Mouse (Mus musculus): ENCODE results near the gene T2. TPM values are rescaled to one million over a fixed set of nuclear protein-coding genes. Genes with fewer than 3 reads are reported as not detected.

Gene T2
- polyA plus RNA-seq, 1 experiment from 2014 or later: 1.0 TPM

- no peak overlapping the region for H3K27ac ChIP-seq (ENCODE audit: poor library complexity, severe bottlenecking)
These were observed 64.9 kb downstream of the T2 start for GRCm38 (mm10) chr17:8420739-8421138.

GRCm38 (mm10) chr17:8421517-8421916 lies 65.7 kb downstream of the T2 start:
- Histone ChIP-seq H3K9ac (no peak overlapping the region), H3K4me3 (no peak overlapping the region), H3K27me3 (replicated peaks) (peaks cover 6% of the 10 kb centered on the region; the same call in 1 of the 2 replicates), H3K36me3 (no peaks in the 10 kb centered on the region), H3K27ac (ENCODE audit: poor library complexity, severe bottlenecking) (no peak overlapping the region), H3K4me1 (replicated peaks) (peaks cover 10% of the 10 kb centered on the region), H3K9me3 (replicated peaks) (no peaks in the 10 kb centered on the region), H3K4me2 (no peak overlapping the region)
- no peak for ATAC-seq (ENCODE audit: insufficient number of reproducible peaks, low FRiP score)
- 24% methylated on average over 5 of the region's 5 CpGs for WGBS

More at GRCm38 (mm10) chr17:8420739-8421138, 64.9 kb downstream of the T2 start:
- no peak overlapping the region for H3K4me2 ChIP-seq
- 67% methylated on average over 1 of the region's 1 CpGs for WGBS
- ATAC-seq (ENCODE audit: insufficient number of reproducible peaks, low FRiP score): no peak
- no peaks in the 10 kb centered on the region for H3K9me3 ChIP-seq (replicated peaks)
- peaks cover 2% of the 10 kb centered on the region; the same call in 1 of the 2 replicates for H3K27me3 ChIP-seq (replicated peaks)
- no peak overlapping the region for H3K4me3 ChIP-seq
- peaks cover 18% of the 10 kb centered on the region for H3K4me1 ChIP-seq (replicated peaks)
- no peaks in the 10 kb centered on the region for H3K36me3 ChIP-seq
- no peak overlapping the region for H3K9ac ChIP-seq

GRCm38 (mm10) chr17:8423283-8423682 lies 67.5 kb downstream of the T2 start:
- H3K4me3 ChIP-seq: no peak overlapping the region
- 59% methylated on average over 2 of the region's 2 CpGs for WGBS

GRCm38 (mm10) chr17:8429436-8429835 lies 73.6 kb downstream of the T2 start:
- H3K27me3 ChIP-seq (replicated peaks): peaks cover 85% of the 10 kb centered on the region
- H3K27ac ChIP-seq (ENCODE audit: poor library complexity, severe bottlenecking): no peak overlapping the region
- H3K9ac ChIP-seq: no peak overlapping the region
- no peaks in the 10 kb centered on the region for H3K36me3 ChIP-seq
- WGBS: under 1% methylated on average over 16 of the region's 16 CpGs
- no peak for ATAC-seq (ENCODE audit: insufficient number of reproducible peaks, low FRiP score)
- H3K4me2 ChIP-seq: 0 out of 2 replicates have a peak overlapping the region, but pooled peaks have one; percentile 8
- 0 out of 2 replicates have a peak overlapping the region, but pooled peaks have one; percentile 8 for H3K4me3 ChIP-seq
- H3K4me1 ChIP-seq (replicated peaks): peaks cover 21% of the 10 kb centered on the region
- no peaks in the 10 kb centered on the region for H3K9me3 ChIP-seq (replicated peaks)

More at GRCm38 (mm10) chr17:8423283-8423682, 67.5 kb downstream of the T2 start:
- Histone ChIP-seq H3K9me3 (replicated peaks) (no peaks in the 10 kb centered on the region), H3K4me2 (no peak overlapping the region), H3K27me3 (replicated peaks) (peaks cover 24% of the 10 kb centered on the region), H3K36me3 (no peaks in the 10 kb centered on the region), H3K9ac (no peak overlapping the region), H3K27ac (ENCODE audit: poor library complexity, severe bottlenecking) (no peak overlapping the region), H3K4me1 (replicated peaks) (no peaks in the 10 kb centered on the region; the same call in 1 of the 2 replicates)
- no peak for ATAC-seq (ENCODE audit: insufficient number of reproducible peaks, low FRiP score)

GRCm38 (mm10) chr17:8429896-8430295 lies 74.1 kb downstream of the T2 start:
- H3K4me3 ChIP-seq: no peak overlapping the region
- 3% methylated on average over 5 of the region's 5 CpGs for WGBS
- H3K9ac ChIP-seq: no peak overlapping the region
- no peak overlapping the region for H3K4me2 ChIP-seq
- H3K27ac ChIP-seq (ENCODE audit: poor library complexity, severe bottlenecking): no peak overlapping the region
- no peaks in the 10 kb centered on the region for H3K36me3 ChIP-seq
- no peak for ATAC-seq (ENCODE audit: insufficient number of reproducible peaks, low FRiP score)
- H3K4me1 ChIP-seq (replicated peaks): peaks cover 22% of the 10 kb centered on the region
- H3K27me3 ChIP-seq (replicated peaks): peaks cover 90% of the 10 kb centered on the region
- no peaks in the 10 kb centered on the region for H3K9me3 ChIP-seq (replicated peaks)

GRCm38 (mm10) chr17:8432179-8432800 lies 76.5 kb downstream of the T2 start:
- Histone ChIP-seq H3K4me1 (replicated peaks) (peaks cover 22% of the 10 kb centered on the region), H3K36me3 (no peaks in the 10 kb centered on the region), H3K27me3 (replicated peaks) (peaks cover 99% of the 10 kb centered on the region), H3K9ac (no peak overlapping the region), H3K27ac (ENCODE audit: poor library complexity, severe bottlenecking) (no peak overlapping the region), H3K9me3 (replicated peaks) (no peaks in the 10 kb centered on the region), H3K4me2 (no peak overlapping the region), H3K4me3 (no peak overlapping the region)
- no peak for ATAC-seq (ENCODE audit: insufficient number of reproducible peaks, low FRiP score)
- WGBS: under 1% methylated on average over 17 of the region's 17 CpGs

GRCm38 (mm10) chr17:8433121-8433977 lies 77.6 kb downstream of the T2 start:
- H3K36me3 ChIP-seq: no peaks in the 10 kb centered on the region
- ATAC-seq (ENCODE audit: insufficient number of reproducible peaks, low FRiP score): no peak
- under 1% methylated on average over 52 of the region's 52 CpGs for WGBS
- peak overlapping the region; percentile 62 for H3K4me2 ChIP-seq
- peaks cover 99% of the 10 kb centered on the region for H3K27me3 ChIP-seq (replicated peaks)
- H3K9me3 ChIP-seq (replicated peaks): no peaks in the 10 kb centered on the region
- H3K9ac ChIP-seq: no peak overlapping the region
- H3K27ac ChIP-seq (ENCODE audit: poor library complexity, severe bottlenecking): no peak overlapping the region
- H3K4me3 ChIP-seq: peak overlapping the region; percentile 31
- H3K4me1 ChIP-seq (replicated peaks): peaks cover 22% of the 10 kb centered on the region

GRCm38 (mm10) chr17:8433978-8434960 lies 78.5 kb downstream of the T2 start, which contains the start of gene T:
T (plus strand) TSS chr17:8434423.
- Histone ChIP-seq H3K4me3 (peak within 1 kb of the TSS; percentile 31), H3K36me3 (no peaks in the 10 kb centered on the region), H3K9ac (no peak within 1 kb of the TSS), H3K27ac (ENCODE audit: poor library complexity, severe bottlenecking) (no peak within 1 kb of the TSS), H3K4me1 (replicated peaks) (peaks cover 21% of the 10 kb centered on the region), H3K27me3 (replicated peaks) (peaks cover 97% of the 10 kb centered on the region), H3K4me2 (peak within 1 kb of the TSS; percentile 62), H3K9me3 (replicated peaks) (no peaks in the 10 kb centered on the region)
- no peak for ATAC-seq (ENCODE audit: insufficient number of reproducible peaks, low FRiP score)
- under 1% methylated on average over 65 of the region's 65 CpGs for WGBS

- WGBS: 43% methylated on average over 7 of the region's 7 CpGs
- Histone ChIP-seq H3K4me2 (no peak overlapping the region), H3K27ac (ENCODE audit: poor library complexity, severe bottlenecking) (no peak overlapping the region), H3K36me3 (no peaks in the 10 kb centered on the region), H3K4me1 (replicated peaks) (peaks cover 16% of the 10 kb centered on the region), H3K4me3 (no peak overlapping the region), H3K27me3 (replicated peaks) (peaks cover 95% of the 10 kb centered on the region), H3K9me3 (replicated peaks) (no peaks in the 10 kb centered on the region), H3K9ac (no peak overlapping the region)
- ATAC-seq (ENCODE audit: insufficient number of reproducible peaks, low FRiP score): no peak
These were observed 80.4 kb downstream of the T2 start for GRCm38 (mm10) chr17:8436184-8436583.

GRCm38 (mm10) chr17:8444062-8444461 lies 88.3 kb downstream of the T2 start:
- H3K9me3 ChIP-seq (replicated peaks): no peaks in the 10 kb centered on the region
- WGBS: 47% methylated on average over 3 of the region's 3 CpGs
- no peak overlapping the region for H3K4me3 ChIP-seq
- no peaks in the 10 kb centered on the region for H3K36me3 ChIP-seq
- no peak overlapping the region for H3K27ac ChIP-seq (ENCODE audit: poor library complexity, severe bottlenecking)
- H3K4me1 ChIP-seq (replicated peaks): 0 out of 2 replicates have a peak, but pooled peaks cover 3% of the 10 kb centered on the region
- H3K4me2 ChIP-seq: no peak overlapping the region
- H3K27me3 ChIP-seq (replicated peaks): peaks cover 38% of the 10 kb centered on the region
- ATAC-seq (ENCODE audit: insufficient number of reproducible peaks, low FRiP score): no peak
- H3K9ac ChIP-seq: no peak overlapping the region
